Mouse (Mus musculus): ENCODE results near the gene Sarnp.
A peak's percentile ranks its signal among the peaks of the same experiment; 100 is the strongest.
"Not testable (repeated sequence)": the region's sequence is repeated elsewhere in the genome, so short reads cannot be mapped to it uniquely, and the experiment has no call there.

Gene Sarnp

GRCm38 (mm10) chr10:128821358-128822056 is 4.4 kb downstream of the Sarnp start, which contains the start of gene Ormdl2:
TSS of gene Ormdl2 (minus strand) at chr10:128821645.
- DNase-seq (ENCODE audit: low read depth, low spot score), result peak; percentile 99

GRCm38 (mm10) chr10:128822135-128822534 is 5.0 kb downstream of the Sarnp start:
- DNase-seq (ENCODE audit: low read depth, low spot score), result no peak

GRCm38 (mm10) chr10:128823087-128823486 is 6.0 kb downstream of the Sarnp start:
- DNase-seq (ENCODE audit: low read depth, low spot score), result not testable (repeated sequence)

- no peak for DNase-seq (ENCODE audit: low read depth, low spot score)
Measured at GRCm38 (mm10) chr10:128823821-128824220, 6.7 kb downstream of the Sarnp start.

DNA sequence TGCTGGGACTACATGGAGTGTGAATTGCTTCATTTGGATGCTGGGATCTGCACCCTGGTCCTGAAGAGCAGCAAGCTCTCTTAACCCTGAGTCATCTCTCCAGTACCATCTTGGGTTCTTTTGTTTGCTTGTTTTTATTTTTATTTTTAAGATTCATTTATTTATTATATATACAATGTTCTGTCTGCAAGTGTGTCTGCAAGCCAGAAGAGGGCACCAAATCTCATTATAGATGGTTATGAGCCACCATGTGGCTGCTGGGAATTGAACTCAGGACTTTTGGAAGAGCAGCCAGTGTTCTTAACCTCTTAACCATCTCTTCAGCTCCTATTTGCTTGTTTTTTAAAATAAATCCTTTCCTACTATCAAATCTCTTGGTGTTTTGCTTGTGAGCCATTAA is 20.3 kb downstream of the Sarnp start:
- DNase-seq (ENCODE audit: low read depth, low spot score), result no peak

GRCm38 (mm10) chr10:128839434-128839833 is 22.3 kb downstream of the Sarnp start:
- DNase-seq (ENCODE audit: low read depth, low spot score), result no peak

GRCm38 (mm10) chr10:128840612-128841011 is 23.5 kb downstream of the Sarnp start:
- no peak for DNase-seq (ENCODE audit: low read depth, low spot score)

DNA sequence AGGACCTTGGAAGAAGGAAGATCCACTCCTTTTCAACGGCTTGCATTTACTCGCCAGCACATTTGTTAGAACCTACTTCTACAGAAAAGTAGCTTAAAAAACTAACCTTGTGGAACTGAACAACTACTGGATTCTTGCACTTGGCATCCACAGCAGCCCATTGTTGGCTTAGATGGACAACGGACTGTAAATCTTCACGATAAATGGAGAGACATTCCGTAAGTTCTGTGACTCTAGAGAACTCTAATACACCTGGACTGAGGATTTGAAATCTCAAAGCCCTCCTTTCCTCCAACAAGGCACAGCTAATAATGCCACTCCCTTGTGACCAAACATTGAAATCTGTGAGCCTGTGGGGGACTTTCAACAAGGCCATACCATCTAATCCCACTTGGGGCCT is 26.1 kb downstream of the Sarnp start:
- DNase-seq (ENCODE audit: low read depth, low spot score), result no peak

DNA sequence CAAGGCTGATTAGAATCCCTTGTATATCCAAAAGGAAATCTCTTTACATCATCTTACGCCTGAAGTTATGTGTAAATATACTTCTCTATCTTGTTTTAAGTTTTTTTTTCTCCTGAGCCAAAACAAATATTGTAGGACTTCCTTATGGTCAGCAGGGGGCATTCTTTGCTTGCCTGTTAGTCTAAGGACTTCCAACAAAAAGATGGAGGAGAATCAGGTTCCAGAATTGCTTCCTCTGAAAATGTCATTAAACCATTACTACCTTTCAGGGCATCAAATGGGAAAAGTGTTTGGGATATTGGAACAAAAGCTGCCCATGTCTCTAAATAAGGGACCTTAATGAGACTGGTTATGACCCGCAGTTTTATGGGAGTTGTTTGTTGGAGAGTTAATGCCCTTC is 28.4 kb downstream of the Sarnp start:
- peak; percentile 57 for DNase-seq (ENCODE audit: low read depth, low spot score)

- no peak for DNase-seq (ENCODE audit: low read depth, low spot score)
Measured at GRCm38 (mm10) chr10:128846664-128847063, 29.5 kb downstream of the Sarnp start.

DNA sequence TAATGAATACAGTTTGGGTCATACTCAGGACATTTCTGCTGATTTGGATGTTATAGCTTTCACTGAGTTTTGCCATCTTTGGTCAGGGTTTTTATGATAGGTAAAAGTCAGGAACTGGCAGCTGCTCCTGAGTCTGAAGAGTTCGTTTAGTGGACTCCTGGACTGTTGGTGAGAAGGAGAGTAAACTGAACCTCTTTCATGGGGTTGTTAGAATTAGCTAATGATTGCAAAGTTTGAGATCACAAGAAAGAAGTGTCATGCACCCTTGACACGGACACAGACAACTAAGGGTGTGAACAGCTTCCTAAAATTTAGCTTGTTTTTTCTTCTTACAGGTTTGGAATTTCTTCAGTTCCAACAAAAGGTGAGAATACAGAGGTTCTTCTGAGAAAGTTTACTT is 31.3 kb downstream of the Sarnp start:
- DNase-seq (ENCODE audit: low read depth, low spot score), result no peak

GRCm38 (mm10) chr10:128850339-128850738 is 33.2 kb downstream of the Sarnp start:
- no peak for DNase-seq (ENCODE audit: low read depth, low spot score)

GRCm38 (mm10) chr10:128861176-128861575 is 44.0 kb downstream of the Sarnp start:
- DNase-seq (ENCODE audit: low read depth, low spot score), result no peak

- no peak for DNase-seq (ENCODE audit: low read depth, low spot score)
Measured at GRCm38 (mm10) chr10:128866042-128866441, 48.9 kb downstream of the Sarnp start.

- no peak for DNase-seq (ENCODE audit: low read depth, low spot score)
Measured at GRCm38 (mm10) chr10:128866518-128866917, 49.4 kb downstream of the Sarnp start.

DNA sequence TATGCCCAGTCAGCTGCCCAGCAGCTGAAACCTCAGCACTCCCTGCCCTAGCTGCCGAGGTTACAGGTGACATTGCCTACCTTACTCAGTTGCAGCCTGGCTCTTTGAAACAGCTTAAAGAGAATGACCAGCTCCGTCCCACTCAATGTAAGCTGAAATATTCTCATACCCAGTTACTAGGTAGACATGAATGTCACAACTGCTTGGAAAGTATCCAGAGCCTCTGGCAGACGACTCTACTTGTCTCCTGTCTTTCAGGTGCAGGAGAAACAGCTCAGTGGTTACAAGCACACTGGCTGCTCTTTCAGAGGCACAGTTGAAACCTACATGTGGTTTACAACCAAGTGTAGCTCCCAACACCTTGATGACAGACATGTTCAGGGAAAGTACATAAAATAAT is 53.2 kb downstream of the Sarnp start:
- no peak for DNase-seq (ENCODE audit: low read depth, low spot score)

DNA sequence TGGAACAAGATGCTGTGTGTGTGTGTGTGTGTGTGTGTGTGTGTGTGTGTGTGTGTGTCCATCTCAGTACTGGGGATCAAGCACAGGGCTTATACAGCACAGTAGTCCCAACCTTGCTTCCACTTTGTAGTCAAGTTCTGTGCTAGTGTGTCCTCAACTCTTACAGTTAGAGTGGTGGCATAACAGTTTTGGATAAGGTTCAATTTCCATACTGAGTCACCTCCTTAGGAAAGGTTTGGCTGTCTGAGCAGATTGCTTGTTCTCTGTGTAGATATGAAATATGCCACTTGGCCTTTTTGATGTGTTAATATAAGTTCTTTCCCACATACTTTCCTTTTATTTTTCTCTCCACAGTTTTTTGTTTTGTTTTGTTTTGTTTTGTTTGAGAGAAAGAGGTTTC is 61.2 kb downstream of the Sarnp start:
- no peak for DNase-seq (ENCODE audit: low read depth, low spot score)

GRCm38 (mm10) chr10:128878811-128879210 is 61.7 kb downstream of the Sarnp start:
- DNase-seq (ENCODE audit: low read depth, low spot score), result no peak

- no peak for DNase-seq (ENCODE audit: low read depth, low spot score)
Measured at GRCm38 (mm10) chr10:128882067-128882466, 64.9 kb downstream of the Sarnp start.

DNA sequence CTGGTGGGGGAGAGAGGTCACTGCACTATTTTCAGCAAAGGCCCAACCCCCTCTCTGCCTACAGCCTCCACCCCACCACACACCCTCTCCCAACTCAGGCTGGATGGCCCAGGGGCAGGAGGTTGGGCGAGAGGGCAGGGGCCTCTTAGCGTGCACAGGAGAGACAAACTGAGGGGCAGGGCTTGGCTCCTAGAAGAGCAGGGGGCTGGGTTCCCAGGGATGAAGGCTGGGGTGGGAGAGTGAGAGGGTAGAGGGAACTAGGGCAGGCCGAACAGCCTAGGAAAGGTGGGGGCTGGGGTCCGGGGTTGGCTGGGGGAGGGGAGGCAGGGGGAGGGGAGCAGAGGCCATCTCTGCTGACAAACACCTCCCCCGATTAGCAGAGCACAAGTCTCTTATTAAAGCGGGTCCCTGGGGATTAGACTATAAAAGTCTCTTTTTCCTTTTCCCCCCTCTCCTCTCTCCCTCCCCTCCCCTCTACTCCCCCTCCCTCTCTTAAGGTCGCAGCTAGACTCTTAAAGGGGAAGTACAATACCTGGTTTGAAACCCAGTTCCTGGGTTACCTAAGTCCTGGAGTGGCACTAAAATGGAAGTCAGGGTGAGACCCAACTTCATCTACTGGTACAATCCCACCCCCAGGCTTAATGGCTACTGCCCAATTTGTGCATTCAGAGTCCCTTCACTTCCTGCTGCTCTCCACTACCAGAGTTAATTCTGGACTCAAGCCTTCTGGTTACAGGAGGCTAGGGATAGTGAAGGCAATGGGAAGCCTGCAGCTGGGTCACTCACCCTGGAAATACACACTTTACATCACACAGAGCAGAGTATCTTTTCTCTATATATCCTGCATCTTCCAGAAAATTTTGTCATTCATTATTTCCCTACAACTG is 72.1 kb downstream of the Sarnp start:
- peak; percentile 92 for DNase-seq (ENCODE audit: low read depth, low spot score)

DNA sequence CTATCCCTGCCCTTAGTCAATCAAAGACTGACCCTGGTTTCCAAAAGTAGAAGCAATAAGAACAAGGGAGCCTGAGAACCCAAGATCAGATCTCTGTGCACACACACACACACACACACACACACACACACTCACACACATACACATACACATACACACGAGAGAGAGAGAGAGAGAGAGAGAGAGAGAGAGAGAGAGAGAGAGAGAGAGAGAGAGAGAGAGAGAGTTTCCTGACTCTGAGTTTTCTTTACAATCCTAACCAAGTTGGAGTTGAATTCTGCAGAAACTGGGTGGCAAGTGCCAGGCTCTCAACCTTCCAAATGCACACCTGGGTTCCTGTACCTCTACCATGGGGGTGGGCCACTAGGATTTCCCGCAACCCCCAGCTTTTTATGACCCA is 72.7 kb downstream of the Sarnp start:
- no peak for DNase-seq (ENCODE audit: low read depth, low spot score)

GRCm38 (mm10) chr10:128890383-128891295 is 73.5 kb downstream of the Sarnp start:
- DNase-seq (ENCODE audit: low read depth, low spot score), result no peak

Data from forelimb bud, embryonic 11.5 days (tissue).